Mouse (Mus musculus): ENCODE results near the gene Gpr4.

Gpr4 gene

GRCm38 (mm10) chr7:19267051-19267450 is 54.7 kb downstream of the Gpr4 start:
- DNase-seq, result no peak

- DNase-seq, result no peak
These were observed 56.8 kb downstream of the Gpr4 start for GRCm38 (mm10) chr7:19268993-19269681.

GRCm38 (mm10) chr7:19269721-19270441 is 57.5 kb downstream of the Gpr4 start:
- no peak for DNase-seq

- DNase-seq, result peak; percentile 27
These were observed 58.3 kb downstream of the Gpr4 start for GRCm38 (mm10) chr7:19270509-19271237.

- DNase-seq, result peak; percentile 80
These were observed 59.2 kb downstream of the Gpr4 start, which contains the start of gene Vasp for GRCm38 (mm10) chr7:19271238-19272172. Gene Vasp, minus strand, starts transcription at chr7:19271817.

- peak; percentile 64 for DNase-seq
These were observed 59.9 kb downstream of the Gpr4 start for GRCm38 (mm10) chr7:19272173-19272764.

Measured in cerebellum, adult 8-10 months (tissue).